Mouse (Mus musculus) embryonic facial prominence, embryonic 10.5 days (tissue): Measurements from ENCODE around the gene Olfr55. TPM values are rescaled to one million over a fixed set of nuclear protein-coding genes. Genes with fewer than 3 reads are reported as not detected.
"Not testable (repeated sequence)": the region's sequence is repeated elsewhere in the genome, so short reads cannot be mapped to it uniquely, and the experiment has no call there.

Experiments
- DNase-seq: peaks from one replicate; pipeline ENCODE4 v3.0.0-alpha.2; 2017; ENCODE audit warnings: low spot score
- H3K27ac ChIP-seq: fragments of 300-500 bp; sonication (generic); replicated peaks from 2 replicates; pipeline ENCODE4 v1.5.1; 2016; ENCODE audit warnings: mild to moderate bottlenecking
- H3K27me3 ChIP-seq: fragments of 300-500 bp; sonication (generic); replicated peaks from 2 replicates; pipeline ENCODE4 v1.6.1; 2016; ENCODE audit warnings: low read depth, mild to moderate bottlenecking; ENCODE audit not compliant: poor library complexity, severe bottlenecking
- H3K36me3 ChIP-seq: fragments of 300-500 bp; sonication (generic); replicated peaks from 2 replicates; pipeline ENCODE4 v1.6.1; 2016; ENCODE audit warnings: mild to moderate bottlenecking, moderate library complexity
- H3K4me1 ChIP-seq: fragments of 300-500 bp; sonication (generic); 2 replicates; pipeline ENCODE4 v1.6.1; 2016
- H3K4me3 ChIP-seq: fragments of 300-500 bp; sonication (generic); 2 replicates; pipeline ENCODE4 v1.5.1; 2016; ENCODE audit warnings: mild to moderate bottlenecking, moderate library complexity
- H3K9me3 ChIP-seq: fragments of 300-500 bp; sonication (generic); 2 replicates; pipeline ENCODE4 v1.6.1; 2016; ENCODE audit warnings: mild to moderate bottlenecking
- WGBS: fragments of 180-500 bp; shearing (Covaris S2); methylation state at CpG from one replicate; pipeline ENCODE4 v1.1.7; 2016; 5-methylcytosine and 5-hydroxymethylcytosine counted together
- polyA plus RNA-seq: library from polyadenylated mRNA; unstranded; fragments of >200 nt; fragmentation: Nextera tagmentation; extraction: Ambion mirVana; gene quantifications from 2 replicates; pipeline ENCODE4 v1.2.1, GENCODE M21; 2016

Olfr55 gene
- polyA plus RNA-seq = not detected in 2 replicates

DNA sequence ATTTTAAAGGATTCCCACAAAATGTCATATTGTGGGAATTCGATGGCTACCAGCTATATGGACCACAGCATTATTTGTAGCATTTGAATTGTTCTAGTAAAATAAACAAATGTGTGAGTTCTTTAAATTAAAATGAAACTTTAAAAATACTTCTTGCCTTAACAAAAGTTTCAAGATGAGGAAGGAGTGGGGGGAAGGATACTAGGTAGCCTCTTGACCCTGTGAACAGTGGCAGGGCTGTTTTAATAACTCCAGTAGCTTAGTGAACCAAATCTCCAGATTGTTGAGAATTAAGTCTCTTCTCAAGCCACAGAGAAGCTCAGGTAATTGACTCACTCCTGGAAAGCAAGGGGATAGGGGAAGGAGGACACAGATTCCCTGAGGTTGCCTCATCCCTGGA, at the start of gene Olfr55:
Gene Olfr55 (plus strand): TSS at position 301 of the 400 bp plus-strand sequence.
- 79% methylated on average over 1 of the region's 1 CpGs for WGBS
- not testable (repeated sequence) for H3K4me1 ChIP-seq, H3K27me3 ChIP-seq, H3K36me3 ChIP-seq, DNase-seq, H3K27ac ChIP-seq, H3K9me3 ChIP-seq, H3K4me3 ChIP-seq

DNA sequence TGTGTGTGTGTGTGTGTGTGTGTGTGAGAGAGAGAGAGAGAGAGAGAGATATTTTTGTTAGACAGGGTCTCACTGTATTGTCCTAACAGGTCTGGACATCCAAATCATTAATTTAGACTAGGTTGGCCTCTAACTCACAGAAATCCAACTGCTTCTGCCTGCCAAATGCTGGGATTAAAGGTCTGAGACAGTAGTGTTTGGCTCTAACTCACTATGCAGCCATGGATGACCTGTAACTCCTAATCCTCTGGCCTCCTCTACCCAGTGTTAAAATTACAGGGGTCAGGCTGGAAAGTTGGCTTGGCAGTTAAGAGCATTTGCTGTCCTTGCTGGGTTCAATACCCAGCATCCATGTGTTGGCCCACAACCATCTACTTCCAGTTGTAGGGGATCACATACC, 43.7 kb upstream of the Olfr55 start:
- Histone ChIP-seq H3K4me3 (no peak overlapping the region), H3K9me3 (peaks cover 5% of the 10 kb centered on the region; the same call in 1 of the 2 replicates), H3K27ac (no peak overlapping the region), H3K36me3 (no peaks in the 10 kb centered on the region), H3K4me1 (no peaks in the 10 kb centered on the region), H3K27me3 (no peaks in the 10 kb centered on the region)
- no peak for DNase-seq

DNA sequence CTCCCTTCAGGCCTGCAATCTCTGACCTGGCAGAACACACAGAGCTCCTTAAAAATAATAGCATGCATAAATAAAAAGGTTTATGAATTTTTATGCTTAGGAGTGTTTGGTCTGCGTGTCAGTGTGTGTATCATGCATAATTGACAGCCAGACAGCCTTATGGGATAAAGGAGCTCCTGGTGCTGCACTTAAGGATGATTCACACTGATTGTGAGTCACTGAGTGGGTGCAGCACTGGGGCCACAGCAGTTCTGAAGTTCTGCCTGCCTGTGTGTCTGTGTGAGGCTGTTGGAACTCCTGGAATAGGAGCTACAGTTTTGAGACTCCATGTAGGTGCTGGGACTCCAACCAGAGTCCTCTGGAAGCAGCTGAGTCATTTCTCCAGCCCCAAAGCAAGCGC, 42.0 kb upstream of the Olfr55 start:
- no peaks in the 10 kb centered on the region for H3K36me3 ChIP-seq
- no peak for DNase-seq
- H3K27ac ChIP-seq = no peak overlapping the region
- no peak overlapping the region for H3K4me3 ChIP-seq
- H3K9me3 ChIP-seq = peaks cover 5% of the 10 kb centered on the region; the same call in 1 of the 2 replicates
- 69% methylated on average over 2 of the region's 2 CpGs for WGBS
- H3K27me3 ChIP-seq = no peaks in the 10 kb centered on the region
- H3K4me1 ChIP-seq = no peaks in the 10 kb centered on the region

- Histone ChIP-seq H3K27ac (no peak within 1 kb of the TSS), H3K36me3 (no peaks in the 10 kb centered on the region), H3K27me3 (no peaks in the 10 kb centered on the region), H3K4me1 (no peaks in the 10 kb centered on the region), H3K9me3 (0 out of 2 replicates have a peak, but pooled peaks cover 5% of the 10 kb centered on the region), H3K4me3 (no peak within 1 kb of the TSS)
- 77% methylated on average over 18 of the region's 18 CpGs for WGBS
- DNase-seq = no peak
Measured at GRCm38 (mm10) chr17:33139261-33139820, 28.9 kb upstream of the Olfr55 start, which contains the start of gene Morc2b. TSS of gene Morc2b (minus strand) at chr17:33139683.

DNA sequence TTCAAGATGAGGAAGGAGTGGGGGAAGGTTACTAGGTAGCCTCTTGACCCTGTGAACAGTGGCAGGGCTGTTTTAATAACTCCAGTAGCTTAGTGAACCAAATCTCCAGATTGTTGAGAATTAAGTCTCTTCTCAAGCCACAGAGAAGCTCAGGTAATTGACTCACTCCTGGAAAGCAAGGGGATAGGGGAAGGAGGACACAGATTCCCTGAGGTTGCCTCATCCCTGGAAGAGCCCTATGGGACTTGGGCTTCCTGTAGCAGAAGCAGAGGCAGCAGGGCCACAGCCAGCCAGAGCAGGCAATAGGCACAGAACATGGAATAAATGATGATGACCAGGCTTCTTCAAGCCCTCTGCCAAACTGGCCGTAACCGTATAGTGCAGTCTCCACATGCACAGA, 22.8 kb downstream of the Olfr55 start, which contains the start of gene Olfr239:
Gene Olfr239 (plus strand): TSS at position 301 of the 400 bp plus-strand sequence.
- H3K4me1 ChIP-seq, H3K27me3 ChIP-seq, H3K36me3 ChIP-seq, H3K9me3 ChIP-seq, H3K4me3 ChIP-seq, DNase-seq, H3K27ac ChIP-seq: not testable (repeated sequence)
- WGBS = no CpG with 5 or more reads among the region's 2 CpGs

- DNase-seq = no peak
- no peak within 1 kb of the TSS for H3K4me3 ChIP-seq
- no peaks in the 10 kb centered on the region for H3K4me1 ChIP-seq
- H3K36me3 ChIP-seq = no peaks in the 10 kb centered on the region
- WGBS = 82% methylated on average over 2 of the region's 2 CpGs
- H3K9me3 ChIP-seq = peaks cover 8% of the 10 kb centered on the region
- H3K27me3 ChIP-seq = no peaks in the 10 kb centered on the region
- H3K27ac ChIP-seq = no peak within 1 kb of the TSS
Measured at GRCm38 (mm10) chr17:33221590-33221989, 53.3 kb downstream of the Olfr55 start, which contains the start of gene Olfr1564. TSS of gene Olfr1564 (minus strand) at chr17:33221690.

Other genes starting within 250 kb of the Olfr55 start
- gene Cyp4f13, start 221.0 kb upstream of the Olfr55 start, polyA plus RNA-seq = 2.1 and 3.3 TPM in 2 replicates
- 12.0 and 15.1 TPM in 2 replicates for gene Zfp472, start 202.6 kb upstream of the Olfr55 start, polyA plus RNA-seq
- 13.1 and 13.3 TPM in 2 replicates for gene Zfp952, start 175.3 kb upstream of the Olfr55 start, polyA plus RNA-seq
- gene Zfp763, start 135.0 kb upstream of the Olfr55 start, polyA plus RNA-seq = 15.3 and 18.4 TPM in 2 replicates
- not detected in 2 replicates for gene 4921501E09Rik, start 100.4 kb upstream of the Olfr55 start, polyA plus RNA-seq
- gene Zfp563, start 79.1 kb upstream of the Olfr55 start, polyA plus RNA-seq = 7.3 and 7.5 TPM in 2 replicates
- gene Morc2b, start 28.8 kb upstream of the Olfr55 start, polyA plus RNA-seq = 0.04 TPM in 1 of 2 replicates, not detected in the other
- gene Olfr239, start 22.9 kb downstream of the Olfr55 start, polyA plus RNA-seq = not detected in 2 replicates
- gene Olfr1564, start 53.2 kb downstream of the Olfr55 start, polyA plus RNA-seq = not detected in 2 replicates
- 18.4 and 18.5 TPM in 2 replicates for gene Zfp955a, start 86.7 kb downstream of the Olfr55 start, polyA plus RNA-seq
- gene Olfr63, start 96.2 kb downstream of the Olfr55 start, polyA plus RNA-seq = 0.05 and 0.06 TPM in 2 replicates
- 10.2 and 11.6 TPM in 2 replicates for gene Zfp955b, start 121.1 kb downstream of the Olfr55 start, polyA plus RNA-seq
- gene Zfp81, start 190.4 kb downstream of the Olfr55 start, polyA plus RNA-seq = 10.8 and 11.1 TPM in 2 replicates
- 19.9 and 21.1 TPM in 2 replicates for gene Zfp101, start 226.2 kb downstream of the Olfr55 start, polyA plus RNA-seq